Mouse (Mus musculus) lung, adult 18-20 months (tissue): ENCODE measurements at regions not wholly inside any gene's neighbourhood (a gene's known extent, or its start where the extent isn't known, plus 50 kb on each side); places are given as distances from the start of the nearest gene placed in this dataset.
"Not testable (repeated sequence)": the region's sequence is repeated elsewhere in the genome, so short reads cannot be mapped to it uniquely, and the experiment has no call there.

ENCODE experiments used
- DNase-seq, 2 experiments: peaks; one replicate each; pipeline ENCODE4 v3.0.0; 2022; ENCODE audit warnings: mixed read lengths in 2 of 2

- DNase-seq, result no peak
These were observed 592.1 kb downstream of the Dcdc2c start for GRCm38 (mm10) chr12:27960064-27960463.

DNA sequence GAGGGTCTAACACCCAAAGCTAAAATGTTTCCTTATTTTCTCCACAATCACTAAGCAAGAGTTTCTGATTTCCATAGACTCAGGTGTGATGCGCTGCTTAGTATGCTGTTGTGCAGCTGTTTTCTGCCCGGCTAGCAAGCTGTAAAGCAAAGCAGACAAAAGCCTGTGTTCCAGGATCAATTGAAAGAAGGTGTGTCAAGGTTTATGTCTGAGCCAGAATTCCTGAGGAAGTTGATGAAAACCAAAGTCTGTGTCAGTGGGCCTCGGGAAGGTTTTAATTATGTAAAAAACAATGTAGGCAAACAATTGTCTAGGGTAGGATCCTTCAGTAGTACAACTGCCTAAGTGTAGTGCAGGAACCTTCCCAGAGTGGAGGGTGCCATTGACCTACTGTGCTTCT, 604.6 kb downstream of the Dcdc2c start:
- DNase-seq, result no peak

DNA sequence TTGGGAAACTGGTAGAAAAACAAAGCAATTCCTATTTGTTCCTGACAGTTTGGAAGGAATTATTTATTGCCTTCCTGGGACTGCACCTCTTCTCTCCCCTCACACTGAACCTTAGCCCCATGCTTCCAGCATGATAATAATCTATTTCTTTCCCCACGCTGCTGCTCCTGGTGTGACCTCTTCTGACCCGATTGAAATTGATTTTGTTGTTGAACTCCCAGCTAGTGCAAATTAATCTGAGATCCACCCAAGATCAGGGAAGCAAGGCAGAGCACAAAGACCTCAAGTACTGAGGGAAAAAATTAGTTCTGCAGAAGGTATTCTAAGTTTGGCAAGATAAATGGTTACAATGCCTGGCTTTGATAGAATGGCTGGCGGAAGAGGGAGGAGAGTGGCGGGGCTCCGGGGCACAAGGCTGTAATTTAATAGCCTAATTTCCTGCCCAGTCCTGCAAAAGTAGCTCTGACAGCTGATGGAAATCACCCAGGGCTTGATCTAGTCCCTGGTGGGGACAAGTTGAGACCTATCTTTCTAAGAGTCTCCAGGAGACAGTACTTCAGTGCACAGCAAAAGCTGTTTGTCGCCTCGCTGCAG, 604.6 kb upstream of the Sox11 start:
- no peak for DNase-seq

DNA sequence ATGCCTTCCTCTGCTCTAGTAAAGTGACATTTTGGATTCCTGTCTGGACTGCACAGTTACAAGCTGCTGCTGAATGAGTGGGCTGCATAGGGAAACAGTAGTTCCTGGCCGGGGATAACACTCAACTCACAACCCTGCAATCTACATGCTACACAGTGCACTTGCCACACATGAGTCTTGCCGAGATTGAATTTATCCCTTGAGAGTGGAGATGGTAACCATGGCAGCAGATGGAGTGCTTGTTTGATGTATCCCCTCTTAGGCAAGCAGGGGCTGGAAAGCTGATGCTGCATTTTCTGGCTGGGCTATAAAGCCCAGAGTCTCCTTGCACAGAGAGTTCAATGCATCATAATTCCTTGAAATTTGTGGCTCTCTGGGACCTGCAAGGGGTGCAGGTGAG, 603.0 kb upstream of the Sox11 start:
- DNase-seq, result no peak

DNA sequence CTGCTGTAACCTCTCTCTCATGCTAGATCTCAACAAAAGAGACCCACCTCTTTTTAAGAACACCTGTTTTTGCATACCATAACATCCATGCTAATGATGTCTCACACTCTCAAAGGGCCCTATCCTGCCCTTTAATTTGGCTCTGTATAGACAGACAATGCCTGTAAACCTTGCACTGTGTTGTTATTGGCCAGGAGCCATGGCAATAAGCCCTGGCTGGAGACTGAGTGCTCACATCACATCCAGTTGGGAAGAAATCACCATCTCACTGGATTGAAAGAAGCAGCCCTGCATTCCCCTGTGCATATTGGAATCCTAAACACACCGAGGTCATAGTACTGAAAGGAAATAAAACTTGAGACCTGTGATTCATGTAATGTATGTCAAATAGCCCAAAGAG, 598.7 kb upstream of the Sox11 start:
- DNase-seq, result no peak

DNA sequence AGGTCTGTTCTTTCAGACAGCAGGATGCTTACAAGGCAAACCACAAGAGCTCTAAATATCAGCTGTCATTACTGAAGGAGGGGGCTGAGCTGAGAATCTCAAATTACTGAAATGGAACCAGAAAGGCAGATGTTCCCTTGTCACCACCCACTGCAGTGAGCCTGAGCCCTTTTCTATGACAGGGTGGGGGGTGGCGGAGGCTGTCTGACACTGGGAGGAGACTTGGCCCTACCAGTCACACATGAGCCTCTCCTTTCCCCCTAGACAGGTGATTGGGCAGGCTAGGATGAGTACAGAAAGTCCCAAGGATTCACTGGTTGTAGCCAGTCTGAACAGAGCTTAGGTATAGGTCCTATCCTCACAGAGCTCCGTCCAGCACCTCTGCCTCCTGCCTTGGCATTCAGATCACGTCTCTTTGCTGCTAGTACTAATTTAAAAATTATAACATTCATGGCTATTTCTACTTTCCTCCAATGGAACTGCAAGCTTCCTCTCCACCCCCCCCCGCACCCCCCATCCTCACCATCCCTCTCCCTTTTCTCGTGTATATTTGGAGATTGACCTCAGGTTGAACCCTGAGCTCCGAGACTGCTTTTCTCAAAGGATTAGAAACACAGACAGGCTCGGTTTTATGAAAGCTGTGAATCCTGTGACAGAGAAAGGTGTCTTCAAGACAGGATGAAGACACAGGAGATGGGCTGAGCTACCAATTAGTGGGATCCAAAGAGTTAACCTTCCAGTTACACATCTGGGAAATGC, 590.2 kb upstream of the Sox11 start:
- DNase-seq, result no peak

DNA sequence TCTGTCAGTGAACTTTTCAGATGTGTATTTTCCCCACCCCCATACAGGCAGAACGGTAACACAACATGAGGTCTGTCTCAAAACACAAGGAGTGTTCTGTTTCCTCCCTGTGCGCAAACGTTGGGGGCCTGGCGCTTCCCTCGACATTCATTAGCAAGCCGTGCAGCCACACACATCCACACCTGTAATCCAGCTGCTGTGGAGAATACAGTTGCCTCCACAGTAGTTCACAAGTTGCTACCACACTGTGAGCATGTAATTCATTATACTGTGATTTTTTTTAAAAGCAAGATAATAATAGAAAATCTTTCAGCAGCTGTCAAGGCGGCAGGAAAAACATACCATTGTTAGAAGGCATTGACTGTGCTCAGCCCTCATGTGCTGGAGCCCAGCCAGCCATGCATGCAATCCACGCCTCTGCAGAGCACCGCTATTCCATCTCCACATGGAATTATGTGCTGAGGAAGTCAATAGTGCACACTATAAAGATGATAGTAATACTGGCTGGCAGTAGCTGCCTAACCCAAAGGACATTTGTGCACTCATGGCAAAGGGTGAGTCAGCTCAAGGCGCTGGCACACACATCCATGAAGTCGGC, 586.1 kb upstream of the Sox11 start:
- no peak for DNase-seq

DNA sequence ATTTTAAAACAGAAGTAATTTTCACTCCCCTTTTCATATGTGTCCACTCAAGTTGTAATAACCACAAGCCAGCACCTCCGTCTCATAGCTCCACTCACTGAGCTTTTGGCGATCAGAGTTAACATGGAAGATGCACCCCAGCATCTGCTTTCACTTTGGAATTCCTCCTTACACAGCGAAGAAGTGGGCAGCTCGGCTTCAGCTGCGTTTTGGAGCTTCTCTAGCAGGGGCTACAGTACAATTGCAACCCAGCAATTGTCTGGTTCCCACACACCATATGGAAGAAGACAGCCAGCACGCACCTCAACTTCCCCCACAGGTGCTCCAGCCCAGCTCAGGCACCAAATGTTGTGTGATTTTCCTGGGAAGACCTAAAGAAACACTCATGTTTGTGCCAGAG, 584.4 kb upstream of the Sox11 start:
- no peak for DNase-seq

- no peak for DNase-seq
These were observed 578.2 kb upstream of the Sox11 start for GRCm38 (mm10) chr12:27920607-27921006.

GRCm38 (mm10) chr12:27916401-27916920, 574.1 kb upstream of the Sox11 start:
- peak in 1 of 2 experiments; percentile 1 for DNase-seq

- no peak for DNase-seq
These were observed 567.2 kb upstream of the Sox11 start for GRCm38 (mm10) chr12:27909417-27910100.

DNA sequence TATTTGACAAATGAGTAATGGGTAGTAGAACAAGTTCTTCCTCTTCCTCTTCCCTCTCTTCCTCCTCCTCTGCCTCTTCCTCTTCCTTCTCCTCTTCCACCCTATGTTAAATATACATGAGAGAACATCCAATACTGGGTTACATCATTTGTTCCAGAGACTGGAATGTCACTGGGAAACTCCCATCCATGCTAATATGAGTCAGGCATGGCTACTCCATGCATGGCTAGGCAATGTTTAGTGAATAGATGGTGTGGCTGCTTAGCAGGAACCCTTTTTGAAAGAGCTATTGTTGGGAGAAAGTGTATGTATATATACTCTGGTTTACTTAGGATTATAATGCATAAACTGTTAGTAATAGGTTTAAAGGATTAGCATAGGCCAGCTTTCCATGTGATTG, 554.3 kb upstream of the Sox11 start:
- not testable (repeated sequence) for DNase-seq

DNA sequence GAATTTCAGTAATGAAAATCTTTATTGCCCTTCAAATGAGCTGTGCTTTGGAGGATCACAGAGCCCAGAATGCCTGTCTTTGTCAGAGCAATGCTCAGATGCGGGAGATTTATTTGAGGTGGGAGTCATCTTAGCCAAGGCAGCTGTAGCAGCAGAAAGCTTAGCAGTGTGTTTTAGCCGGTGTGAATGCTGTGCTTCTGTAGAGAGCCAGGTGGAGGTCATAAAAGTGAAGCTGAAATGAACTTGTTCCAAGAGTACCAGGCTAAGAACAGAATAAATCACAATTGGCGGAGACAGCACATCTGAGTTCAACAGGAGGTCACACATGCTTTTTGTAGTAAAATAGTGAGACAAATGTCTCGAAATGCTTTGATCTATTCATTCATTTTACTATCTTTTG, 539.3 kb upstream of the Sox11 start:
- DNase-seq, result no peak

- no peak for DNase-seq
These were observed 524.0 kb upstream of the Sox11 start for GRCm38 (mm10) chr12:27866421-27866820.

DNA sequence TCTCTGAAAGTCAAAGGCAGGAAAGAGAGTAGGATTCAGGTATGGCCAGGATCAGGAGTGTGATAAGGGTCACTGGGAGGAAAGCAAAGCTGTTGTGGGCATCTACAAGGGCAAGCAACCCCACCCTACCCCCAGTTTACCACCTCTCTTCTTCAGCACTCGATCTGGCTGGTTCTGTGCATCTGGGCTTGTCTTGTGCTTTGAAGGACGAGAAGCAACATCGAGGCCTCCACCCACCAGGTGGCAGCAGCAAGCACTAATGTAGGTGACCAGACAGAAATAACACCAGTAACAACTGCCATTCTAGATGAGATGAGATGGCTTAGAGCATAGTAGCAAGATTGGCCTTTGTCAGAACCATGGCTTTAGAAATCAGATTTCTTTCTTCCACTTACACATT, 507.2 kb upstream of the Sox11 start:
- no peak for DNase-seq

DNA sequence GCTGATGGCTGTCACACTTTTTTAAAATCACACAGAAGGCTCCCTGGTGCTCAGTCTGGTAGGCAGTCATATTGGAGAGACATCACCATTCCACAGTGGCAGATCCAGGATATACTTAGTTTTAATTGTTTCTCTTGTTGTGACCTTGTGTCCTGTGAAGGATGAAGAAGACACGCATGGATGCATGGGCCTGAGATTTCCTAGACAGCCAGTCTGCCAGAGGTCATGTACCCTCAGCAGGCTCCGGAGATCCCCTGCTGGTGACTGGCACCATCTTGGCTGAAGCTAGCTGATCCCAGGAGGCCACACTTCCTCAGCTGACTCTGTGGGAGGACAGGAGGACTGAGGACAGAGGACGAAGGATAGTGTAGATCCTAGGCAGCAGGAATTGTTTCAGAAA, 506.7 kb upstream of the Sox11 start:
- DNase-seq, result no peak

GRCm38 (mm10) chr12:27848141-27848540, 505.8 kb upstream of the Sox11 start:
- no peak for DNase-seq

GRCm38 (mm10) chr12:27847397-27847796, 505.0 kb upstream of the Sox11 start:
- DNase-seq, result no peak

DNA sequence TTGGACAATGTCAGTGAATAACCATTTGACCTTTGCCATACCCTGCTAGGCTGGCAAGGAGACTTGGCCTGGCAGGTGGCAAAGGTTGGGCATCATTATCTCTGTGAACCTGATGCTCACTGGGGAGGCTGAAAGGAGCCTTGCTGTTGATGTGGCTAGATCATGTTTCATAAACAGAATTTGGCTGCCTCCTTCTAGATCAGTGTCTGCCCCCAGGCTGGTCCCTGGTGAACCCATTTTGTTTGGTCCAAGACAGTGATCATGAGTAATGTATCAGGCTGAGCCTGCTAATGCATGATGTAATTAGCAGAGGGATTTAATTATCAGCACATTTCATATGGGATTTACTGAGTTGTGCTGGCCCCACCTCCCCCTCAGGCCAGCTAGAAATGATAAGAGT, 502.6 kb upstream of the Sox11 start:
- no peak for DNase-seq

DNA sequence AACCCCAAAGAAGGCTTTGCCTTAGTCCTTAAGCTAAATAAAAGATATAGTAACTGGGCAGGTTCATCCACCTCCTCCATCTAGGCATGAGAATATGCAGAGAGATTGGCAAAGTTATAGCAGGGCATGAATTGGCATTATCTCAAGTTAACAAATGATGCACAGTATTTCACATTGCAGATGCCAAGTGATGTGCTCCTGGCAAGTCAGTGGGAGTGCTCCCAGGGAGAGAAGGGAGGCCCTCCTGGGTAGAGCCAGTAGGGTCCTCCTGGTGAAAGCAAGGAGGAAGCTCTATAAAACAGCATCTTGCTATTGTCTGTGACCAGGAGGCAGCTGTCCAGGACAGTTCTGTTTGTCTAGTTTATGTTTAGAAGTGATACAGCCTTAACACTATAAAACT, 496.6 kb upstream of the Sox11 start:
- no peak for DNase-seq

- no peak for DNase-seq
These were observed 496.0 kb upstream of the Sox11 start for GRCm38 (mm10) chr12:27838384-27838783.

GRCm38 (mm10) chr12:27826208-27826607, 483.8 kb upstream of the Sox11 start:
- peak; percentile 3 to 49 for DNase-seq

- DNase-seq, result no peak
These were observed 481.0 kb upstream of the Sox11 start for GRCm38 (mm10) chr12:27823392-27823791.

GRCm38 (mm10) chr12:27796642-27797041, 454.3 kb upstream of the Sox11 start:
- no peak for DNase-seq
